Mouse (Mus musculus) brain, embryonic 14.5 days (tissue): Measurements from ENCODE around the gene Tmem33.

Experiments used
- CTCF ChIP-seq: fragments of 200-500 bp; IDR thresholded peaks from 2 replicates; pipeline ENCODE4 v1.5.1; 2012; ENCODE audit warnings: inconsistent platforms, mild to moderate bottlenecking, moderate library complexity, borderline replicate concordance; ENCODE audit not compliant: insufficient read depth, insufficient read length; ENCODE audit errors: extremely low read depth
- POLR2A ChIP-seq: fragments of 200-500 bp; IDR thresholded peaks from 2 replicates; pipeline ENCODE4 v1.6.1; 2012; ENCODE audit warnings: mild to moderate bottlenecking, inconsistent platforms, borderline replicate concordance; ENCODE audit not compliant: poor library complexity, insufficient read depth, insufficient read length, severe bottlenecking; ENCODE audit errors: extremely low read depth

GRCm38 (mm10) chr5:67260159-67260530 is 220 bp upstream of the Tmem33 start:
- TF ChIP-seq CTCF (no peak), POLR2A (no peak)
